Mouse (Mus musculus) hindbrain, postnatal 0 days (tissue): ENCODE data around the gene Ccdc34. TPM values are rescaled to one million over a fixed set of nuclear protein-coding genes. Genes with fewer than 3 reads are reported as not detected.

ENCODE experiments used
- ATAC-seq: fragments of 200-750 bp; cut with Nextera tagmentation; 2 replicates; pipeline ENCODE4 v1.8.0; 2017; ENCODE audit warnings: mild to moderate bottlenecking, moderate TSS enrichment, moderate library complexity
- DNase-seq: peaks from one replicate; pipeline ENCODE4 v3.0.0-alpha.2; 2015; ENCODE audit warnings: low spot score
- H3K27ac ChIP-seq: fragments of 300-500 bp; sonication (generic); 2 replicates; pipeline ENCODE4 v1.5.1; 2014; ENCODE audit warnings: mild to moderate bottlenecking
- H3K27me3 ChIP-seq: fragments of 300-500 bp; sonication (generic); 2 replicates; pipeline ENCODE4 v1.6.1; 2014; ENCODE audit warnings: low read length, mixed read lengths; ENCODE audit not compliant: insufficient read depth
- H3K36me3 ChIP-seq: fragments of 300-500 bp; sonication (generic); 2 replicates; pipeline ENCODE4 v1.6.1; 2014; ENCODE audit warnings: low read length, mixed read lengths; ENCODE audit not compliant: insufficient read depth
- H3K4me1 ChIP-seq: fragments of 300-500 bp; sonication (generic); 2 replicates; pipeline ENCODE4 v1.6.1; 2014; ENCODE audit warnings: antibody characterized with exemption, low read length, mixed read lengths; ENCODE audit not compliant: insufficient read depth
- H3K4me2 ChIP-seq: fragments of 300-500 bp; sonication (generic); 2 replicates; pipeline ENCODE4 v1.6.1; 2014; ENCODE audit warnings: low read depth, mild to moderate bottlenecking, low read length, moderate library complexity, mixed read lengths
- H3K4me3 ChIP-seq: fragments of 300-500 bp; sonication (generic); 2 replicates; pipeline ENCODE4 v1.5.1; 2014; ENCODE audit warnings: low read length
- H3K9ac ChIP-seq: fragments of 300-500 bp; sonication (generic); replicated peaks from 2 replicates; pipeline ENCODE4 v1.6.1; 2014; ENCODE audit warnings: mild to moderate bottlenecking, low read length, moderate library complexity, mixed read lengths
- H3K9me3 ChIP-seq: fragments of 300-500 bp; sonication (generic); 2 replicates; pipeline ENCODE4 v1.6.1; 2016; ENCODE audit warnings: low read length, mixed read lengths
- CTCF ChIP-seq: IDR thresholded peaks from 2 replicates; pipeline ENCODE4 v1.5.1; 2016; ENCODE audit warnings: antibody characterized with exemption, control low read depth, low read depth
- WGBS: fragments of 180-500 bp; shearing (Covaris S2); extraction: QIAGEN DNeasy Blood & Tissue Kit; methylation state at CpG from one replicate; pipeline ENCODE4 v1.1.7; 2014; 5-methylcytosine and 5-hydroxymethylcytosine counted together
- polyA plus RNA-seq: library from polyadenylated mRNA; unstranded; fragments of >200 nt; fragmentation: Nextera tagmentation; extraction: Ambion mirVana; gene quantifications from 2 replicates; pipeline ENCODE4 v1.2.1, GENCODE M21; 2015
- total RNA-seq: library from RNA; depleted of rRNA; stranded (reverse); fragments of >200 nt; gene quantifications from 2 replicates; pipeline ENCODE4 v1.2.3, GENCODE M21; 2014

Gene Ccdc34
- total and polyA plus RNA-seq, 2 experiments from 2014 or later: 18.6 to 30.2 TPM

DNA sequence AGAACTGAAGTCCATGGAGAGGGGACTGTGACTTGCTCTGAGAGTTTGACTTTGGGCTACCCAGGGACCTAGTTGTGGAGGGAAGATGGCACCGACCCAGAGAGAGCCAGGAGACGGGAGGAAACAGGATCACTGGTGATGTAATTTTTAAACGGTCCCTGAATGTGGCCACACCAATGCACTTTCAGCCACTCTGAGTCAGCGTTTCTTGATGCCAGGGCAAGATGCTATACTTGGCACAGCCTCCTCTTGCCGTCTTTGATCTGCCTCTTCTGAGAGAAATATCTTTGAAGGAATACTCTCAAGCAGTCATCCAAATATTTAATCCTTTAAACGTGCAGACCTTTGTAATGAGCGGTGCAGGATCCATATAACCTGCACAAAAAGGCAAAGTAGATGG, 154.8 kb downstream of the Ccdc34 start:
- Histone ChIP-seq H3K27ac (no peak overlapping the region), H3K4me1 (0 out of 2 replicates have a peak, but pooled peaks cover 3% of the 10 kb centered on the region), H3K4me3 (no peak overlapping the region), H3K4me2 (no peak overlapping the region), H3K9me3 (no peaks in the 10 kb centered on the region), H3K9ac (no peak overlapping the region), H3K27me3 (no peaks in the 10 kb centered on the region), H3K36me3 (no peaks in the 10 kb centered on the region)
- ATAC-seq: 0 out of 2 replicates have a peak, but pooled peaks have one; percentile 28
- no peak for DNase-seq
- TF ChIP-seq CTCF: no peak
- 52% methylated on average over 7 of the region's 7 CpGs for WGBS

DNA sequence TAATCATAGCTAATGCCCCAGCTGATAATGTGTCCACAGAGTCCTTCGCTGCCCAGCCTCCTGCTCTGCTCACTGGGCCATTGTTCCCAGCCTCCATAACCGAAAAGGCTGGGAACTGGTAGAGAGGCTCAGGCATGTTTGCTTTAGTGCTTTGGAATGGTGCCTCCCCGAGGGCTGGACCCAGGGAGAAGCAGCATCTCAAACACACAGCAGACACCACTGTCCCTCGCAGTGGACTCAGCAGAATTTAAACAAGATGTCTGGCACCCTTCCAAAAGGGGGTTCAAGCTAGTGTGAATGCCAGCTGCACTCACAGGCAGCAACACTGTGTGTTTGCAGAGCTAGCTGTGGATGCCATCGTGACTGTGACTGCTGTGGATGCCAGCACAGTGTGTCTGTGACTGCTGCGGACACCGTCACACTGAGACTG, 156.2 kb downstream of the Ccdc34 start:
- Histone ChIP-seq H3K9ac (no peak overlapping the region), H3K9me3 (no peaks in the 10 kb centered on the region), H3K27ac (no peak overlapping the region), H3K36me3 (no peaks in the 10 kb centered on the region), H3K4me2 (no peak overlapping the region), H3K27me3 (no peaks in the 10 kb centered on the region), H3K4me1 (0 out of 2 replicates have a peak, but pooled peaks cover 3% of the 10 kb centered on the region), H3K4me3 (no peak overlapping the region)
- WGBS: 17% methylated on average over 7 of the region's 7 CpGs
- TF ChIP-seq CTCF: no peak
- DNase-seq (peak; percentile 89), ATAC-seq (peak; percentile 87)

DNA sequence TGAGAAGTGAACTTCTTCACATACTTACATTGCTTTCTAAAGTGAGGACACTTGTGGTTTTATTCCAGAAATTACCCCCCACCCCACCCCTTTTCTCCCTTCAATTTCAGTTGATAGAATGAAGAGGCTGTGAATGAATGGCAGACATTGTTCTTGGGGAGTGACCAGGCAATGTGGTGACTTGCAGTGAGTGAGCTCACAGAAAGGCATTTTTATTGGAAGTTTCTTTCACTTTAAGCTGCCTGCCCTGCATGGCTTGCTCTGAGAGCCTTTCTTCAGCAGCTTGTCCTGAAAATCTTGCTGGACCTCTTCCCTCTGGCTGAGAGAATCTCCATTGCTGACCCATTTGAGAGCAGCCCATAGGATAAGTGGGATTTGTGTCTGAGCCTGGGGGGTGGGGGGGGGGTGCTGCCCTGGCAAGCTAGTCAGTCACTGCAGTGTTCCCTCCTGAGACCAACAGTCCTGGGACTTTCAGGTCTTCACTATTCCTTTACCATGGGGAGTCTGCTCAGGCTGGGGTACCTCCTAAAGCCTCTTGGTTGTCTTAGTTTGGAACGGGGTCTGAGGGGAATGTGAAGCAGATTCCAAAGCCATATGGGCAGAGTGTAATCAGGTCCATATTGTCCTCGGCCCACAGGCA, 159.3 kb downstream of the Ccdc34 start:
- H3K9me3 ChIP-seq: no peaks in the 10 kb centered on the region
- H3K36me3 ChIP-seq: no peaks in the 10 kb centered on the region
- H3K27ac ChIP-seq: peak overlapping the region; percentile 26; the same call in 1 of the 2 replicates
- no peak for TF ChIP-seq CTCF
- no peak overlapping the region for H3K9ac ChIP-seq
- no peak overlapping the region for H3K4me2 ChIP-seq
- H3K4me1 ChIP-seq: peaks cover 14% of the 10 kb centered on the region
- DNase-seq: no peak
- WGBS: 46% methylated on average over 2 of the region's 2 CpGs
- H3K27me3 ChIP-seq: no peaks in the 10 kb centered on the region
- ATAC-seq: no peak
- H3K4me3 ChIP-seq: no peak overlapping the region

DNA sequence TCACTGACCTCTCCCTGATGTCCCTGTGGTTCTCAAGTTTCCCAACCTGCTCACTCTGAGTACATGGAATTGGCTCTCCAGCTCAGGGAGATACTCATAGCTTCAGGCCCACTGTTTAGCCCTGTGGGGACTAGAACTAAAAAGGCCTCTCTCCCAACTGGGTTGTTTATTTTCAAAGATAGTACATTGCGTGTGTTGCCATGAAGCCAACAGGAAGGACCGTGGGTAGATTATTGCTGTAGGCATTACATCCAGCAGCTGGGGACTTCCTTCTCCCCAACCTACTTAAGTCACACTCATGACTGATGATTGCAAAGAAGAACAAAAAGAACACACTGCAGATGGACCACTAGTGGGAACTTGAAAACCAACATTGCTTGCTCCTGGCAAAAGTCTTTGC, 159.8 kb downstream of the Ccdc34 start:
- no peaks in the 10 kb centered on the region for H3K9me3 ChIP-seq
- no peak for DNase-seq
- no peak for TF ChIP-seq CTCF
- H3K27me3 ChIP-seq: no peaks in the 10 kb centered on the region
- WGBS: 37% methylated on average over 2 of the region's 2 CpGs
- H3K27ac ChIP-seq: peak overlapping the region; percentile 26; the same call in 1 of the 2 replicates
- no peak overlapping the region for H3K9ac ChIP-seq
- H3K4me3 ChIP-seq: no peak overlapping the region
- H3K36me3 ChIP-seq: no peaks in the 10 kb centered on the region
- H3K4me1 ChIP-seq: peaks cover 17% of the 10 kb centered on the region
- H3K4me2 ChIP-seq: no peak overlapping the region
- no peak for ATAC-seq

DNA sequence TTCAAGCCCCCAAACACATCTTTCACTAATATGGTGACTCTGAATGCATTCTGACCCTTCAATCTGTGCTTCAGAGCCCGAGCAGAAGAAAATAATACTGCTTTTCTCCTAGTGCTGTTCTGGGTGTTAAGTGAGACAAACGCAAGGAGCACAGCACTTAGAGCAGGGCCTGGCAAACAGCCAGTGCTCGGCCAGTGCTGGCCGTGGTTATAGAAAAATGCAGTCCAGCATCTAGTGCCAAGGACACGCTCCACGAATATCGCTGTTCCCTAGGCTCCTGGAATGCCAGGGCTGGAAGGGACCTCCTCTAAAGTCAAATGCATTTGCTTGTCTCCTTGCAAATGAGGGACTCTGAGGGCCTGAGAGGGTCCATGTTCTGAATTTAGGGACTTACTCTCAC, 160.3 kb downstream of the Ccdc34 start:
- WGBS: 21% methylated on average over 7 of the region's 7 CpGs
- H3K4me1 ChIP-seq: peaks cover 21% of the 10 kb centered on the region
- peak overlapping the region; percentile 26; the same call in 1 of the 2 replicates for H3K27ac ChIP-seq
- no peak overlapping the region for H3K4me2 ChIP-seq
- peak; percentile 34; the same call in 1 of the 2 replicates for ATAC-seq
- DNase-seq: peak; percentile 76
- no peaks in the 10 kb centered on the region for H3K27me3 ChIP-seq
- H3K4me3 ChIP-seq: no peak overlapping the region
- H3K36me3 ChIP-seq: no peaks in the 10 kb centered on the region
- H3K9me3 ChIP-seq: no peaks in the 10 kb centered on the region
- no peak overlapping the region for H3K9ac ChIP-seq
- no peak for TF ChIP-seq CTCF

DNA sequence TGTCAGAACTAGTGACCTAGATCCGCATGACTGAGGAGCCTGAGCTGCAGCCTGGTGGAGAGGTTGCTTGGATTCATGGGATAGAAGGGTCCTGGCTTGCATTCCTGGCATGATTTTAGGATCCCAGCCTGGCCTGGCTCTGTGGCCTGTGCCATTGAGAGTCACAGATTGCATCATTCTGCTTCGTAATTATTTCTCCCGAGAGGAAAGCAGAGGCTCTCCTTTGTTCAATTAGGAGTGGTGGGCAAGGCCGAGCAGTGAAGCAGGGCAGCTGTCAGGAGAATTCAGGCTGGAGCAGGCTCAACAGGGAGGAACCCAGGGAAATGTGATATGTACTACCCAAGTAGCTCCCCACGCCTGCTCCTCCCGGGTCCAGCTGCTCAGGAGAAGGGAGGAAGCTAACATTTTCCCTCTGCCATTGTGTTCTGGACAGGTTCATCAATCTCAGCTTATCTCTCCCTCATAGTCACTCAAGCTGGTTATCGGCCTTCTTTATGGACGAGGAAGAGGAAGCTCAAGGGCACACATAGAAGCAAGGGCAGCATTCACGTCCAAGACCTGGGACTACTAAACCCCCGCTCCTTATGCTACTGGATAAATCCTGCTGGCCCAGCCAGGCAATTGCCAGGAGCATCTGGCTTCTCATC, 162.2 kb downstream of the Ccdc34 start:
- WGBS: 20% methylated on average over 10 of the region's 10 CpGs

More for the DNA sequence above, 162.2 kb downstream of the Ccdc34 start:
- no peak overlapping the region for H3K4me3 ChIP-seq
- H3K27me3 ChIP-seq: no peaks in the 10 kb centered on the region
- no peaks in the 10 kb centered on the region for H3K9me3 ChIP-seq
- no peak for TF ChIP-seq CTCF
- H3K9ac ChIP-seq: no peak overlapping the region
- ATAC-seq: peak; percentile 82
- 0 out of 2 replicates have a peak overlapping the region, but pooled peaks have one; percentile 6 for H3K4me2 ChIP-seq
- peak; percentile 72 for DNase-seq
- peaks cover 18% of the 10 kb centered on the region for H3K4me1 ChIP-seq
- peak overlapping the region; percentile 77 for H3K27ac ChIP-seq
- H3K36me3 ChIP-seq: no peaks in the 10 kb centered on the region
